Mouse (Mus musculus) common myeloid progenitor, adult 5-6 weeks (primary cell): ENCODE measurements around the gene Fam117a. TPM values are rescaled to one million over a fixed set of nuclear protein-coding genes. Genes with fewer than 3 reads are reported as not detected.

Source experiments
- ATAC-seq: replicated peaks from 2 replicates; pipeline ENCODE4 v1.8.0; 2016; ENCODE audit warnings: low read depth, mild to moderate bottlenecking, moderate TSS enrichment, inconsistent platforms; ENCODE audit not compliant: poor library complexity, severe bottlenecking
- total RNA-seq: library from RNA; stranded (forward); fragments of 200-1000, 187-1606 nt; gene quantifications from 2 replicates; pipeline ENCODE4 v1.2.3, GENCODE M21; 2017

The Fam117a gene
- total RNA-seq, 1 experiment from 2014 or later, result 143 TPM

GRCm38 (mm10) chr11:95356469-95357273 is 19.9 kb downstream of the Fam117a start:
- ATAC-seq, result peak; percentile 78

GRCm38 (mm10) chr11:95358263-95358662 is 21.4 kb downstream of the Fam117a start:
- ATAC-seq, result no peak

GRCm38 (mm10) chr11:95364388-95364787 is 27.6 kb downstream of the Fam117a start:
- ATAC-seq, result no peak

- no peak for ATAC-seq
These were observed 28.8 kb downstream of the Fam117a start for GRCm38 (mm10) chr11:95365596-95365995.

- ATAC-seq, result no peak
These were observed 29.6 kb downstream of the Fam117a start for GRCm38 (mm10) chr11:95366280-95366897.

GRCm38 (mm10) chr11:95367011-95367735 is 30.4 kb downstream of the Fam117a start:
- peak; percentile 42; the same call in 1 of the 2 replicates for ATAC-seq

GRCm38 (mm10) chr11:95368231-95368823 is 31.5 kb downstream of the Fam117a start:
- no peak for ATAC-seq

GRCm38 (mm10) chr11:95368871-95369270 is 32.1 kb downstream of the Fam117a start:
- no peak for ATAC-seq

GRCm38 (mm10) chr11:95369964-95370890 is 33.4 kb downstream of the Fam117a start:
- ATAC-seq, result 0 out of 2 replicates have a peak, but pooled peaks have one; percentile 17

GRCm38 (mm10) chr11:95371182-95371581 is 34.4 kb downstream of the Fam117a start:
- ATAC-seq, result no peak

- no peak for ATAC-seq
These were observed 42.1 kb downstream of the Fam117a start for GRCm38 (mm10) chr11:95378926-95379325.

GRCm38 (mm10) chr11:95379552-95379951 is 42.7 kb downstream of the Fam117a start:
- no peak for ATAC-seq

- no peak for ATAC-seq
These were observed 43.9 kb downstream of the Fam117a start for GRCm38 (mm10) chr11:95380711-95381110.

- no peak for ATAC-seq
These were observed 44.3 kb downstream of the Fam117a start for GRCm38 (mm10) chr11:95381146-95381545.

- ATAC-seq, result no peak
These were observed 46.6 kb downstream of the Fam117a start for GRCm38 (mm10) chr11:95383331-95383986.

- no peak for ATAC-seq
These were observed 47.1 kb downstream of the Fam117a start for GRCm38 (mm10) chr11:95384004-95384318.

GRCm38 (mm10) chr11:95384319-95384972 is 47.6 kb downstream of the Fam117a start, which contains the start of gene Slc35b1:
Gene Slc35b1 (plus strand): TSS chr11:95384692.
- peak; percentile 93 for ATAC-seq

GRCm38 (mm10) chr11:95384973-95385320 is 48.1 kb downstream of the Fam117a start:
- ATAC-seq, result peak; percentile 13; the same call in 1 of the 2 replicates
